Mouse (Mus musculus): ENCODE measurements around the gene Fam172a. TPM values are rescaled to one million over a fixed set of nuclear protein-coding genes. Genes with fewer than 3 reads are reported as not detected.

Gene Fam172a
- polyA plus RNA-seq, 1 experiment from 2014 or later: 28.7 TPM

DNA sequence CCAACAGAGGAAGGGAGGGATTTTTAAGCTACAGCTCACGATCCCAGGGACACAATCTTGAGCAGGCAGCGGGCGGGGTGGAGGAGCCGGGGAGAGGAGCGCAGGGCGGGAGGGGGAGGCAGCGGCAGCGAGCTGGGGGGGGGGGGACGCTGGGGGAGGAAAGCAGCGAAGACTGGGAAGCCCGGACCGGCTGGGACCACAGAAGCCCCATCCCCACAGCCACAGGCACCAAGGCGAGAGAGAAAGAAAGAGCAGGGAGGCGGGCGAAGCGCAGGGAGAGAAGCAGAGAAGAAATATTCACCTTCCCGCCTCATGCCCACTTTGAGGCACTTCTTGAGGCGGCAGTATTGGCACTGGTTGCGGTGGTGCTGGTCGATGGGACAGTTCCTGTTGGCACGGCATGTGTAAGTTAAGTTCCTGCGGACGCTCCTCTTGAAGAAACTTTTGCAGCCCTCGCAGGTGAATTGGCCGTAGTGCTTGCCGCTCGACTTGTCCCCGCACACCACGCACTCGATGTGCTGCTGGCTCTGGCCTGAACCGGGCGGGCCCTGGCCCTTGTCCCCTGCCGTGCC is 496.1 kb downstream of the Fam172a start:
- H3K4me1 ChIP-seq (replicated peaks; ENCODE audit: insufficient read depth, low read length): peaks cover 9% of the 10 kb centered on the region; the same call in 1 of the 2 replicates
- WGBS: under 1% methylated on average over 29 of the region's 33 CpGs
- H3K4me2 ChIP-seq (ENCODE audit: low read length): peak overlapping the region; percentile 92
- no peaks in the 10 kb centered on the region for H3K27me3 ChIP-seq (ENCODE audit: insufficient read depth, low read length)
- peak overlapping the region; percentile 82 for H3K4me3 ChIP-seq (replicated peaks; ENCODE audit: low read depth, low read length)
- no peak for TF ChIP-seq CTCF (IDR thresholded peaks at IDR 0.05; ENCODE audit: low read depth)
- H3K9ac ChIP-seq (ENCODE audit: low read depth, low read length): peak overlapping the region; percentile 89
- DNase-seq (ENCODE audit: low spot score) (peak; percentile 59), ATAC-seq (replicated peaks; ENCODE audit: low FRiP score, low read depth) (0 out of 2 replicates have a peak, but pooled peaks have one; percentile 10)
- H3K9me3 ChIP-seq (replicated peaks; ENCODE audit: low read length): no peaks in the 10 kb centered on the region
- no peaks in the 10 kb centered on the region for H3K36me3 ChIP-seq (ENCODE audit: insufficient read depth, low read length)
- peak overlapping the region; percentile 94 for H3K27ac ChIP-seq

DNA sequence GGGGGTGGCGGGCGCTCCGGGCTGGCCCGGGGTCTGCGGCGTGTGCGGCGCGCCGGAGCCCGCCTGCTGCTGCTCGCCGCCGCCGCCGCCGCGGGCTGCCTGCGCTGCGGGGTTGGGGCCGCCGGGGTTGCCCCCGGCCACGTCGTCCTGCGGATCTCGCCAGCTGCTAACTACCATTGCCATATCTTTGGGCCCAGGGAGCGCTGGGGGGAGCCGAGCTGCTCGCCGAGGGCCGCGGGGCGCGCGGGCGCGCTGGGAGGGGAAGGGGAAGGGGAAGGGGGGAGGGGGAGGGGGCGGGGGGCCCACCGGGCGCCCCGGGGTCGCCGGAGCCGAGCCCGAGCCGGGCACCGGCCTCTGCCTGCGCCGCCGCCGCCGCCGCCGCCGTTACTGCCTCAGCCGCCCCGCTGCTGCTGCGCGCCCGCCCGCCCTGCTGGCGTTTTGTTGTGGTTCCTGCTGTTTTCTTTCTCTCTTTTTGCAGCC is 496.6 kb downstream of the Fam172a start:
- Histone ChIP-seq H3K36me3 (ENCODE audit: insufficient read depth, low read length) (no peaks in the 10 kb centered on the region), H3K9me3 (replicated peaks; ENCODE audit: low read length) (no peaks in the 10 kb centered on the region), H3K9ac (ENCODE audit: low read depth, low read length) (peak overlapping the region; percentile 89), H3K4me3 (replicated peaks; ENCODE audit: low read depth, low read length) (peak overlapping the region; percentile 82), H3K4me2 (ENCODE audit: low read length) (peak overlapping the region; percentile 92), H3K4me1 (replicated peaks; ENCODE audit: insufficient read depth, low read length) (peaks cover 9% of the 10 kb centered on the region; the same call in 1 of the 2 replicates), H3K27ac (peak overlapping the region; percentile 94), H3K27me3 (ENCODE audit: insufficient read depth, low read length) (no peaks in the 10 kb centered on the region)
- ATAC-seq (replicated peaks; ENCODE audit: low FRiP score, low read depth) (0 out of 2 replicates have a peak, but pooled peaks have one; percentile 3), DNase-seq (ENCODE audit: low spot score) (peak; percentile 52)
- 2% methylated on average over 23 of the region's 63 CpGs for WGBS
- TF ChIP-seq CTCF (IDR thresholded peaks at IDR 0.05; ENCODE audit: low read depth): no peak

DNA sequence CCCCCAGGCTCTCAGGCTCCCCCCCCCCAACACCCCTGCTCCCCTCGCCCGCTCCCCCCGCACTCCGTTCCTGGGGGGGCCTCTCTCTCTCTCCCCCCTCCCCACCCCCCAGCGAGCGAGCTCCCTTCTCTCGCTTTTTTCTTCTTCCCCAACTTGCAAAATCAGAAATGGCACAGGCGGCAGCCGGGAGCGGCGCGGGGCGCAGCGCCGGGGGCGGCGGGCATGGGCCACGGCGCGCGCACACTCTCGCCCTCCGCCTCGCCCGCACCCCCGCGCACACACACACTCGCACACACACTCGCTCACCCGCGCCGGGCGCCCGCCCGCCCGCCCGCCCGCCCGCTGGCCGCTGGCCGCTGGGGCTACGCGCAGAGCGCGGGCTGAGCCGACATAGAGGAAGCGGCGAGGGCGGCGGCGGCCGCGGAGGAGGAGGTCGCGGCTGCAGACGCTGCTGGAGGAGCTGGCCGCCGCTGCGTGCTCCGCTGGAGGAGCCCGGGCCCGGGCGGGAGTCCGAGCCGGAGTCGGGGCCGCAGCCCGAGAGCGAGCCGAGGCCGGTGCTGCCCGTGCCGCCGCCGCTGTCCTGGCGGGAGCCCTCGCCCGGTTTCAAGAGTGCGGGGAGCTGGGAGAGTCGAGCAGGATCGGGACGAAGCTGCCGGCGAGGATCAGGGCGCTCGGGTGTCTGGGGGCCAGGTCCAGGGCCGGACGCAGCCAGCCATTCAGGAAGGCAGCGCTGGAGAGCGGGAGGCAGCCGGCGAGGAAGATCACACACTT is 497.2 kb downstream of the Fam172a start:
- DNase-seq (ENCODE audit: low spot score) (peak; percentile 74), ATAC-seq (replicated peaks; ENCODE audit: low FRiP score, low read depth) (peak; percentile 44)
- peak overlapping the region; percentile 92 for H3K4me2 ChIP-seq (ENCODE audit: low read length)
- H3K9ac ChIP-seq (ENCODE audit: low read depth, low read length): peak overlapping the region; percentile 89
- peak overlapping the region; percentile 82 for H3K4me3 ChIP-seq (replicated peaks; ENCODE audit: low read depth, low read length)
- H3K9me3 ChIP-seq (replicated peaks; ENCODE audit: low read length): no peaks in the 10 kb centered on the region
- H3K27me3 ChIP-seq (ENCODE audit: insufficient read depth, low read length): no peaks in the 10 kb centered on the region
- TF ChIP-seq CTCF (IDR thresholded peaks at IDR 0.05; ENCODE audit: low read depth): no peak
- peak overlapping the region; percentile 94 for H3K27ac ChIP-seq
- peaks cover 11% of the 10 kb centered on the region; the same call in 1 of the 2 replicates for H3K4me1 ChIP-seq (replicated peaks; ENCODE audit: insufficient read depth, low read length)
- 1% methylated on average over 74 of the region's 92 CpGs for WGBS
- H3K36me3 ChIP-seq (ENCODE audit: insufficient read depth, low read length): no peaks in the 10 kb centered on the region

DNA sequence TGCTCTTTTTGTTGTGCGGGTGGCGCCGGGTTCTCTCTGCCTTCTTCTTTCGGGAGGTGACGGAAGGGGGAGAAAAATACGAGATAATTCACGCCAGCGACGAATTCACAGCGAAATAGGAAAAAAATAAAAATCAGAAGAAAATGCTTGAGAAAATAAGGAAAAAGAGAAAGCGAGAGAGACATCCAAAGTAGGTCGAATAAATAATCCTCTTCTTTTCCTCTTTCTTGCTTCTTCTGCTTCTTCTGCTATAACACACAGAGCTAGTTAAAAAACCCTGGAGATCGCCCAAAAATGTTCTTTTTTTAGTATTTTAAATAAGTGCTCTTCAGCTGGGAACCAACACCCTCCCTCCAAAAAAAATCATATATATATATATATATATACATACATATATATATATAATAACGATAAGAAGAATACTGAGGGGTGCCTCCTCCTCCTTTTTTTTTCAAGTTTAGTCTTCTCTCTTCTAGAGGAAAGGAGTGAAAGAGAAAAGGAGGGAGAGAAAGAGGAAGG is 497.9 kb downstream of the Fam172a start, which contains the start of gene Nr2f1:
TSS of gene Nr2f1 (minus strand) at position 116 of the 519 bp plus-strand sequence.
- peak within 1 kb of the TSS; percentile 89 for H3K9ac ChIP-seq (ENCODE audit: low read depth, low read length)
- H3K27ac ChIP-seq: peak within 1 kb of the TSS; percentile 94
- H3K27me3 ChIP-seq (ENCODE audit: insufficient read depth, low read length): no peaks in the 10 kb centered on the region
- no peak for TF ChIP-seq CTCF (IDR thresholded peaks at IDR 0.05; ENCODE audit: low read depth)
- no peaks in the 10 kb centered on the region for H3K9me3 ChIP-seq (replicated peaks; ENCODE audit: low read length)
- H3K36me3 ChIP-seq (ENCODE audit: insufficient read depth, low read length): no peaks in the 10 kb centered on the region
- peaks cover 14% of the 10 kb centered on the region; the same call in 1 of the 2 replicates for H3K4me1 ChIP-seq (replicated peaks; ENCODE audit: insufficient read depth, low read length)
- ATAC-seq (replicated peaks; ENCODE audit: low FRiP score, low read depth): no peak
- H3K4me2 ChIP-seq (ENCODE audit: low read length): peak within 1 kb of the TSS; percentile 92
- peak within 1 kb of the TSS; percentile 82 for H3K4me3 ChIP-seq (replicated peaks; ENCODE audit: low read depth, low read length)
- WGBS: 2% methylated on average over 14 of the region's 14 CpGs
- peak; percentile 56 for DNase-seq (ENCODE audit: low spot score)

DNA sequence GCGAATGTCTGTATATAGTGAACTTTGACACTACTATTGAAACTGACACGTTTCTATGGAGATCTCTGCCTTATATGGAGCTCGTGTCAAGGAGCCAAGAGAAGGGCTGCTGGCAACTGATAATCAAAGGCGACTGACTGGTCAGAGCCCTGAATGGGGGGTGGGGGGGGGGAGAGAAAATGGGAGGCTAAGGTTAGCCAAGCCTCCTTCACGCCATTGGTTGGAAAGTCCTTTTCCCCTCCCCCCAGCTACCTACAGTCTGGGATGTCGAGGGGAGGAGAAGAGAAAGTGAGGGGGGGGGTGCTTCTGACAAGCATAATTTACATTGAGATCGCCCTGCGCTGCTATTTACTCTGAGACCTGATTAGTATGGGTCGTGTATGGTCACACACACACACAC is 498.6 kb downstream of the Fam172a start:
- no peaks in the 10 kb centered on the region for H3K9me3 ChIP-seq (replicated peaks; ENCODE audit: low read length)
- ATAC-seq (replicated peaks; ENCODE audit: low FRiP score, low read depth) (peak; percentile 7; the same call in 1 of the 2 replicates), DNase-seq (ENCODE audit: low spot score) (peak; percentile 89)
- WGBS: 0% methylated on average over 9 of the region's 9 CpGs
- peaks cover 7% of the 10 kb centered on the region; the same call in 1 of the 2 replicates for H3K4me1 ChIP-seq (replicated peaks; ENCODE audit: insufficient read depth, low read length)
- no peaks in the 10 kb centered on the region for H3K27me3 ChIP-seq (ENCODE audit: insufficient read depth, low read length)
- H3K27ac ChIP-seq: 0 out of 2 replicates have a peak overlapping the region, but pooled peaks have one; percentile 6
- no peaks in the 10 kb centered on the region for H3K36me3 ChIP-seq (ENCODE audit: insufficient read depth, low read length)
- no peak overlapping the region for H3K9ac ChIP-seq (ENCODE audit: low read depth, low read length)
- no peak for TF ChIP-seq CTCF (IDR thresholded peaks at IDR 0.05; ENCODE audit: low read depth)
- peak overlapping the region; percentile 82 for H3K4me3 ChIP-seq (replicated peaks; ENCODE audit: low read depth, low read length)
- H3K4me2 ChIP-seq (ENCODE audit: low read length): peak overlapping the region; percentile 92
